15 mouse cellular contexts compared by ENCODE assay signal in the genomic region with DNA sequence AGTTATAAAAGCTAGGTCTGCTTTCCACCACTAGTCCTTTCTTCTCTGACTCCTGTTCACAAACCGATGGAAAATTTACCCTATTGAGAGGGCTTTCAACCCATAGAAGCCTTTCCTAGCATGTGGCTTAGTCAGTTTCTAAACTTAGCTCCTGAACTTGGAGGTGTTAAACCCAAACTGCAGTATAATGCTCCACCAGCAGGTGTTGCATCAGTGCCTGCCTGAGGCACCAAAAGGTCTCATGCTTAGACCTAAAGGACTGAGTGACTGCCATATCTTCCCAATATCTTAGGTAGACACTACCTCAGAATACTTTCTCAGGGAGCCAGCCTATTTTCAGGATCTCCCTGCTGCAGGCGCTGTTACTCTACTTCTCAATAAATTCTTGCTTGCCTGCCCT. TPM values are rescaled to one million over a fixed set of nuclear protein-coding genes. Genes with fewer than 3 reads are reported as not detected.
A peak's percentile ranks its signal among the peaks of the same experiment; 100 is the strongest.
DNase-seq lines count a peak whose midpoint lies in the region; ATAC-seq and TF ChIP-seq lines count a peak whose summit lies in the region.
"Had no signal": no experiment of that assay in that cellular context is flagged by ENCODE, and none has a peak within 500 bp of the region (broad histone marks: within the 10 kb centered on the region; RNA-seq: fewer than 3 reads in every experiment).

No protein-coding gene starts in this region.

- no peaks in the 10 kb centered on the region for H3K9me3 ChIP-seq in liver, embryonic 12.5 days (replicated peaks)
- H3K9me3 ChIP-seq in CH12.LX (replicated peaks; ENCODE audit: low read length) = no peaks in the 10 kb centered on the region
- H3K9me3 ChIP-seq: forebrain, embryonic 12.5 days; liver, embryonic 13.5 days had no signal

- no peaks in the 10 kb centered on the region for H3K27me3 ChIP-seq in liver, adult 2 months (ENCODE audit: control insufficient read depth, insufficient read depth, low read length)
- H3K27me3 ChIP-seq in liver, embryonic 12.5 days (replicated peaks) = no peaks in the 10 kb centered on the region
- H3K27me3 ChIP-seq in CH12.LX (replicated peaks) = no peaks in the 10 kb centered on the region
- H3K27me3 ChIP-seq: forebrain, embryonic 12.5 days; liver, embryonic 13.5 days had no signal

- peaks cover 39% of the 10 kb centered on the region for H3K36me3 ChIP-seq in liver, adult 2 months (ENCODE audit: control insufficient read depth, insufficient read depth, low read length)
- H3K36me3 ChIP-seq in liver, embryonic 12.5 days = peaks cover 84% of the 10 kb centered on the region
- H3K36me3 ChIP-seq in CH12.LX (replicated peaks in 1 of 2; ENCODE audit: control insufficient read depth in 1 of 2, insufficient read depth in 1 of 2, low read length in 1 of 2) = peaks cover 36 to 88% of the 10 kb centered on the region in 2 experiments

- no peak for TF ChIP-seq EP300 in CH12.LX (IDR thresholded peaks at IDR 0.05; ENCODE audit: low read length)

- H3K27ac ChIP-seq in liver, adult 2 months (replicated peaks; ENCODE audit: insufficient read depth, low read depth, low read length) = no peak overlapping the region
- no peak overlapping the region for H3K27ac ChIP-seq in liver, embryonic 12.5 days
- no peak overlapping the region for H3K27ac ChIP-seq in CH12.LX (ENCODE audit: insufficient read depth, low read depth)
- H3K27ac ChIP-seq: forebrain, embryonic 12.5 days; liver, embryonic 13.5 days had no signal

- H3K9ac ChIP-seq in liver, adult 2 months (ENCODE audit: low read depth, low read length) = no peak overlapping the region
- no peak overlapping the region for H3K9ac ChIP-seq in liver, embryonic 12.5 days
- no peak overlapping the region for H3K9ac ChIP-seq in CH12.LX (ENCODE audit: insufficient read depth, low read depth)
- H3K9ac ChIP-seq: forebrain, embryonic 12.5 days; liver, embryonic 13.5 days had no signal

- DNase-seq in liver, adult 2 months (ENCODE audit: extremely low read depth, low read depth, low spot score) = no peak
- DNase-seq in A20 (ENCODE audit: low read depth, low spot score) = peak; percentile 30
- peak; percentile 38 for DNase-seq in CH12.LX (ENCODE audit: extremely low read depth)
- DNase-seq in c-Kit-positive CD71-positive TER-119-negative erythroid progenitor cells, embryonic 14.5 days (ENCODE audit: low read depth) = peak; percentile 11
- DNase-seq in B cell, adult 2 months = no peak
- no peak for DNase-seq in spleen, postnatal 36 days (ENCODE audit: low spot score in 2 of 2)
- DNase-seq: adrenal gland, postnatal 36 days; cerebellum, adult 2 months; gastrocnemius, postnatal 25 days; kidney, postnatal 14 days; layer of hippocampus, postnatal 36 days; liver, embryonic 13.5 days had no signal

- H3K79me2 ChIP-seq in liver, adult 2 months (ENCODE audit: control insufficient read depth, insufficient read depth, low read length) = peaks cover 7% of the 10 kb centered on the region; the same call in 1 of the 2 replicates
- H3K79me2 ChIP-seq in CH12.LX (replicated peaks; ENCODE audit: control insufficient read depth, extremely low read depth, insufficient read depth, poor library complexity, severe bottlenecking) = no peaks in the 10 kb centered on the region

- no peak overlapping the region for H3K4me3 ChIP-seq in liver, adult 2 months (ENCODE audit: insufficient read depth, low read depth, low read length)
- H3K4me3 ChIP-seq in liver, embryonic 12.5 days = no peak overlapping the region
- no peak overlapping the region for H3K4me3 ChIP-seq in CH12.LX (replicated peaks in 1 of 3; ENCODE audit: low read depth in 2 of 3, low read length in 2 of 3, poor library complexity in 1 of 3)
- H3K4me3 ChIP-seq: forebrain, embryonic 12.5 days; liver, embryonic 13.5 days had no signal

- TF ChIP-seq RAD21 in CH12.LX (IDR thresholded peaks at IDR 0.05; ENCODE audit: low read depth, low read length) = peak; percentile 39

- TF ChIP-seq CTCF in liver, adult 2 months (IDR thresholded peaks at IDR 0.05; ENCODE audit: low read depth, low read length) = peak; percentile 35; the same call in 1 of the 2 replicates
- peak; percentile 30 to 54; a peak in 3 of 4 replicates for TF ChIP-seq CTCF in CH12.LX (conservative IDR thresholded peaks at IDR 0.05 in 1 of 2, IDR thresholded peaks at IDR 0.05 in 1 of 2; ENCODE audit: low read depth in 2 of 2, low read length in 2 of 2)

- no peak overlapping the region for H3K4me2 ChIP-seq in liver, embryonic 12.5 days
- H3K4me2 ChIP-seq in CH12.LX (ENCODE audit: insufficient read depth, low read depth, poor library complexity, severe bottlenecking) = no peak overlapping the region
- H3K4me2 ChIP-seq: forebrain, embryonic 12.5 days; liver, embryonic 13.5 days had no signal

- TF ChIP-seq POLR2A in liver, adult 2 months (IDR thresholded peaks at IDR 0.05; ENCODE audit: extremely low read depth, insufficient read depth, low read length) = no peak
- no peak for TF ChIP-seq POLR2A in CH12.LX (IDR thresholded peaks at IDR 0.05; ENCODE audit: low read depth, low read length)

- in situ Hi-C loops in CH12.LX (cut with MboI; ENCODE audit: low pct_ligation_motif_present, low pct_unique_long_range_greater_than_20kb, low sequenced_read_pairs) = no loop called here

- H3K4me1 ChIP-seq in liver, adult 2 months (ENCODE audit: control insufficient read depth, insufficient read depth, low read length) = no peaks in the 10 kb centered on the region
- peaks cover 6% of the 10 kb centered on the region; the same call in 1 of the 2 replicates for H3K4me1 ChIP-seq in liver, embryonic 12.5 days
- no peaks in the 10 kb centered on the region for H3K4me1 ChIP-seq in CH12.LX (ENCODE audit: control insufficient read depth in 1 of 2, insufficient read depth in 2 of 2)
- H3K4me1 ChIP-seq: forebrain, embryonic 12.5 days; liver, embryonic 13.5 days had no signal

- no peak for ATAC-seq in liver, embryonic 12.5 days
- ATAC-seq: hindbrain, embryonic 16.5 days had no signal

- dilution Hi-C loops in CH12.LX (cut with MboI; ENCODE audit: extremely low pct_ligation_motif_present, extremely low pct_unique_long_range_greater_than_20kb, low sequenced_read_pairs) = no loop called here

- 97% methylated on average over 2 of the region's 2 CpGs for WGBS in liver, adult 2 months
- WGBS in liver, embryonic 12.5 days (ENCODE audit: insufficient replicate concordance) = 83% methylated on average over 2 of the region's 2 CpGs

TF ChIP-seq in CH12.LX, 34 proteins besides CTCF, POLR2A, EP300 and RAD21:
- TF ChIP-seq GABPA (IDR thresholded peaks at IDR 0.05; ENCODE audit: insufficient replicate concordance, low read depth, low read length) = no peak
- 0 out of 2 replicates have a peak, but pooled peaks have one; percentile 27 for TF ChIP-seq SMC3 (IDR thresholded peaks at IDR 0.05; ENCODE audit: low read depth, low read length)

RNA-seq across cellular contexts. Expression of a gene that starts 26.4 kb away (rescaled TPM):
- 60.9 and 70.4 TPM in 2 replicates for total RNA-seq in liver, adult 2 months (2014; rRNA removed)
- 17.6 and 19.3 TPM in 2 replicates for polyA plus RNA-seq in liver, adult 2 months (2012; rRNA removed)
- 71.3 and 76.4 TPM in 2 replicates for polyA plus RNA-seq in liver, embryonic 12.5 days (2016; fragmentation: Nextera tagmentation; extraction: Ambion mirVana)
- total RNA-seq in CH12.LX (2012; rRNA removed) (44.2 and 44.3 TPM in 2 replicates), CH12.LX (2014; rRNA removed) (65.9 and 76.2 TPM in 2 replicates)
- polyA plus RNA-seq in CH12.LX (2012; ENCODE audit: insufficient read length, low read depth) = 55.8 and 60.2 TPM in 2 replicates

RNA-seq across cellular contexts. Expression of a gene that starts 26.6 kb away (rescaled TPM):
- total RNA-seq in liver, adult 2 months (2014; rRNA removed) = 4.1 and 5.9 TPM in 2 replicates
- polyA plus RNA-seq in liver, adult 2 months (2012; rRNA removed) = 5.8 and 8.5 TPM in 2 replicates
- 2.3 and 3.0 TPM in 2 replicates for polyA plus RNA-seq in liver, embryonic 12.5 days (2016; fragmentation: Nextera tagmentation; extraction: Ambion mirVana)
- total RNA-seq in CH12.LX (2012; rRNA removed) (8.3 and 10.1 TPM in 2 replicates), CH12.LX (2014; rRNA removed) (5.2 and 9.2 TPM in 2 replicates)
- polyA plus RNA-seq in CH12.LX (2012; ENCODE audit: insufficient read length, low read depth) = 51.1 and 66.8 TPM in 2 replicates

Comparison
In these comparisons a context has a peak if more than half of its experiments do, and no peak if none do; other contexts are left out.
1. DNase-seq: peak in A20 (single experiment), CH12.LX (single experiment) and c-Kit-positive CD71-positive TER-119-negative erythroid progenitor cells, embryonic 14.5 days (single experiment); none in liver, adult 2 months (single experiment), B cell, adult 2 months (0 of 2) and spleen, postnatal 36 days (0 of 2).